Mouse (Mus musculus): Measurements from ENCODE around the gene Prdm10. TPM values are rescaled to one million over a fixed set of nuclear protein-coding genes. Genes with fewer than 3 reads are reported as not detected.

Gene Prdm10
- polyA plus RNA-seq, 1 experiment: 21.2 TPM

Other genes with a start within 250 kb of the Prdm10 start
- gene Zbtb44, start 249.9 kb upstream of the Prdm10 start, polyA plus RNA-seq (2012; rRNA removed): 8.4 and 9.5 TPM in 2 replicates
- gene St14, start 148.7 kb upstream of the Prdm10 start, polyA plus RNA-seq (2012; rRNA removed): 0.56 and 0.76 TPM in 2 replicates
- gene Aplp2, start 68.7 kb upstream of the Prdm10 start, polyA plus RNA-seq (2012; rRNA removed): 788 and 803 TPM in 2 replicates
- gene Nfrkb, start 105.7 kb downstream of the Prdm10 start, polyA plus RNA-seq (2012; rRNA removed): 29.1 and 31.5 TPM in 2 replicates
- gene Tmem45b, start 183.9 kb downstream of the Prdm10 start, polyA plus RNA-seq (2012; rRNA removed): 0.30 and 0.55 TPM in 2 replicates